Mouse (Mus musculus): ENCODE measurements around the gene H1foo.
A peak's percentile ranks its signal among the peaks of the same experiment; 100 is the strongest.

Gene H1foo

GRCm38 (mm10) chr6:115961743-115962142 is 17.0 kb downstream of the H1foo start:
- DNase-seq (ENCODE audit: low spot score in 2 of 2), result no peak

- no peak for DNase-seq (ENCODE audit: low spot score in 2 of 2)
Observed at GRCm38 (mm10) chr6:115962439-115963085, 17.8 kb downstream of the H1foo start.

- no peak for DNase-seq (ENCODE audit: low spot score in 2 of 2)
Observed at GRCm38 (mm10) chr6:115963656-115964055, 18.9 kb downstream of the H1foo start.

- no peak for DNase-seq (ENCODE audit: low spot score in 2 of 2)
Observed at GRCm38 (mm10) chr6:115966227-115966966, 21.7 kb downstream of the H1foo start.

- peak in 1 of 2 experiments; percentile 45 for DNase-seq (ENCODE audit: low spot score in 2 of 2)
Observed at GRCm38 (mm10) chr6:115967291-115967880, 22.6 kb downstream of the H1foo start.

GRCm38 (mm10) chr6:115968086-115968485 is 23.3 kb downstream of the H1foo start:
- no peak for DNase-seq (ENCODE audit: low spot score in 2 of 2)

- no peak for DNase-seq (ENCODE audit: low spot score in 2 of 2)
Observed at GRCm38 (mm10) chr6:115968700-115969099, 24.0 kb downstream of the H1foo start.

- no peak for DNase-seq (ENCODE audit: low spot score in 2 of 2)
Observed at GRCm38 (mm10) chr6:115969103-115969502, 24.4 kb downstream of the H1foo start.

GRCm38 (mm10) chr6:115969952-115970351 is 25.2 kb downstream of the H1foo start:
- no peak for DNase-seq (ENCODE audit: low spot score in 2 of 2)

GRCm38 (mm10) chr6:115971273-115972060 is 26.7 kb downstream of the H1foo start:
- DNase-seq (ENCODE audit: low spot score in 2 of 2), result no peak

GRCm38 (mm10) chr6:115972083-115972764 is 27.5 kb downstream of the H1foo start:
- DNase-seq (ENCODE audit: low spot score in 2 of 2), result no peak

- DNase-seq (ENCODE audit: low spot score in 2 of 2), result no peak
Observed at GRCm38 (mm10) chr6:115973139-115973875, 28.6 kb downstream of the H1foo start.

- DNase-seq (ENCODE audit: low spot score in 2 of 2), result no peak
Observed at GRCm38 (mm10) chr6:115973881-115974662, 29.3 kb downstream of the H1foo start.

- DNase-seq (ENCODE audit: low spot score in 2 of 2), result no peak
Observed at GRCm38 (mm10) chr6:115975606-115976005, 30.9 kb downstream of the H1foo start.

GRCm38 (mm10) chr6:115977810-115978209 is 33.1 kb downstream of the H1foo start:
- DNase-seq (ENCODE audit: low spot score in 2 of 2), result no peak

GRCm38 (mm10) chr6:115978596-115978995 is 33.9 kb downstream of the H1foo start:
- DNase-seq (ENCODE audit: low spot score in 2 of 2), result no peak

GRCm38 (mm10) chr6:115982889-115983288 is 38.2 kb downstream of the H1foo start:
- DNase-seq (ENCODE audit: low spot score in 2 of 2), result no peak

- DNase-seq (ENCODE audit: low spot score in 2 of 2), result no peak
Observed at GRCm38 (mm10) chr6:115983306-115984038, 38.7 kb downstream of the H1foo start.

GRCm38 (mm10) chr6:115984580-115984979 is 39.8 kb downstream of the H1foo start:
- DNase-seq (ENCODE audit: low spot score in 2 of 2), result no peak
